Mouse (Mus musculus): ENCODE results near the gene Rasa2.

DNA sequence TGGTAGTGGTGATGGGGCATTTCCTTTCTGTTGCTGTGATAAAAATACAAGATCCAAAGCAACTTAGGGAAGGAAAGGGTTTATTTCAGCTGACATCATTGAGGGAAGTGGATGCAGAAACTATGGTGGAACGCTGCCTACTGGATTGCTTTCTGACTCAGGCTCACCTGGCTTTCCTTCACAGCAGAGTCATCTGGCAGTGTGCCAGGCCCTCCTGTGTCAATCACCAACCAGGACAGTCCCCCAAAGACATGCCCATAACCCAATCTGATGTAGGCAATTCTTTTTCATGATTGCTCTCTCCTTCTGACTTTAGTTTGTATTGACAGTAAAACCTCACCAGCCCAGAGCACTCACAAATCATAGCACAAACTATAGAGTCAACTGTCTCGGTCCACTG is 41.0 kb upstream of the Rasa2 start:
- TF ChIP-seq POLR2A (IDR thresholded peaks at IDR 0.05; ENCODE audit: low read depth, low read length) (no peak), CTCF (IDR thresholded peaks at IDR 0.05; ENCODE audit: extremely low read depth, insufficient read depth, insufficient read length, insufficient replicate concordance) (no peak)

Data from spleen, adult 2 months (tissue).